Mouse (Mus musculus): Measurements from ENCODE around the gene Fam167b. TPM values are rescaled to one million over a fixed set of nuclear protein-coding genes. Genes with fewer than 3 reads are reported as not detected.

Gene Fam167b
- total and polyA plus RNA-seq, 2 experiments from 2014 or later, result 6.1 to 6.2 TPM

- peak within 1 kb of the TSS; percentile 49 for H3K27ac ChIP-seq (ENCODE audit: low read depth)
- H3K4me1 ChIP-seq (ENCODE audit: control insufficient read depth, insufficient read depth), result peaks cover 19% of the 10 kb centered on the region
- no peaks in the 10 kb centered on the region for H3K27me3 ChIP-seq (ENCODE audit: control insufficient read depth, insufficient read depth, low read length)
- TF ChIP-seq EP300 (IDR thresholded peaks at IDR 0.05; ENCODE audit: low read depth) (no peak), CTCF (IDR thresholded peaks at IDR 0.05; ENCODE audit: low read depth) (no peak)
- no peaks in the 10 kb centered on the region for H3K9me3 ChIP-seq (replicated peaks; ENCODE audit: control insufficient read depth, low read length)
- peaks cover 16% of the 10 kb centered on the region for H3K36me3 ChIP-seq (replicated peaks; ENCODE audit: control insufficient read depth, insufficient read depth, low read length)
- ATAC-seq (ENCODE audit: insufficient read depth, low read depth), result no peak
- peak; percentile 81 for DNase-seq (ENCODE audit: low spot score)
- H3K9ac ChIP-seq (replicated peaks; ENCODE audit: low read depth, low read length), result no peak within 1 kb of the TSS
- no peak within 1 kb of the TSS for H3K4me2 ChIP-seq (ENCODE audit: low read depth, low read length)
- 51% methylated on average over 6 of the region's 6 CpGs for WGBS
- H3K4me3 ChIP-seq (ENCODE audit: low read depth, low read length), result no peak within 1 kb of the TSS
Measured at GRCm38 (mm10) chr4:129614093-129614492, 35.7 kb upstream of the Fam167b start, which contains the start of gene Dcdc2b. Gene Dcdc2b, minus strand, starts transcription at chr4:129614257.

- Histone ChIP-seq H3K27me3 (ENCODE audit: control insufficient read depth, insufficient read depth, low read length) (no peaks in the 10 kb centered on the region), H3K27ac (ENCODE audit: low read depth) (no peak overlapping the region; the same call in 1 of the 2 replicates), H3K36me3 (replicated peaks; ENCODE audit: control insufficient read depth, insufficient read depth, low read length) (peaks cover 19% of the 10 kb centered on the region), H3K9me3 (replicated peaks; ENCODE audit: control insufficient read depth, low read length) (no peaks in the 10 kb centered on the region), H3K4me1 (ENCODE audit: control insufficient read depth, insufficient read depth) (peaks cover 11% of the 10 kb centered on the region), H3K9ac (replicated peaks; ENCODE audit: low read depth, low read length) (no peak overlapping the region), H3K4me3 (ENCODE audit: low read depth, low read length) (no peak overlapping the region), H3K4me2 (ENCODE audit: low read depth, low read length) (no peak overlapping the region)
- TF ChIP-seq CTCF (IDR thresholded peaks at IDR 0.05; ENCODE audit: low read depth), result no peak
- no peak for TF ChIP-seq EP300 (IDR thresholded peaks at IDR 0.05; ENCODE audit: low read depth)
- WGBS, result 78% methylated on average over 4 of the region's 4 CpGs
- DNase-seq (ENCODE audit: low spot score) (no peak), ATAC-seq (ENCODE audit: insufficient read depth, low read depth) (no peak)
Measured at GRCm38 (mm10) chr4:129610472-129610871, 32.1 kb upstream of the Fam167b start.

- H3K27ac ChIP-seq (ENCODE audit: low read depth), result peak overlapping the region; percentile 16; the same call in 1 of the 2 replicates
- H3K27me3 ChIP-seq (ENCODE audit: control insufficient read depth, insufficient read depth, low read length), result no peaks in the 10 kb centered on the region
- WGBS, result 64% methylated on average over 4 of the region's 4 CpGs
- no peak overlapping the region for H3K9ac ChIP-seq (replicated peaks; ENCODE audit: low read depth, low read length)
- no peak overlapping the region for H3K4me3 ChIP-seq (ENCODE audit: low read depth, low read length)
- DNase-seq (ENCODE audit: low spot score) (no peak), ATAC-seq (ENCODE audit: insufficient read depth, low read depth) (no peak)
- H3K9me3 ChIP-seq (replicated peaks; ENCODE audit: control insufficient read depth, low read length), result no peaks in the 10 kb centered on the region
- TF ChIP-seq CTCF (IDR thresholded peaks at IDR 0.05; ENCODE audit: low read depth) (no peak), EP300 (IDR thresholded peaks at IDR 0.05; ENCODE audit: low read depth) (no peak)
- H3K4me2 ChIP-seq (ENCODE audit: low read depth, low read length), result no peak overlapping the region
- peaks cover 22% of the 10 kb centered on the region for H3K36me3 ChIP-seq (replicated peaks; ENCODE audit: control insufficient read depth, insufficient read depth, low read length)
- H3K4me1 ChIP-seq (ENCODE audit: control insufficient read depth, insufficient read depth), result peaks cover 11% of the 10 kb centered on the region
Measured at GRCm38 (mm10) chr4:129610026-129610425, 31.7 kb upstream of the Fam167b start.

GRCm38 (mm10) chr4:129609139-129609631, 30.8 kb upstream of the Fam167b start:
- Histone ChIP-seq H3K27ac (ENCODE audit: low read depth) (peak overlapping the region; percentile 16; the same call in 1 of the 2 replicates), H3K4me1 (ENCODE audit: control insufficient read depth, insufficient read depth) (peaks cover 7% of the 10 kb centered on the region), H3K9ac (replicated peaks; ENCODE audit: low read depth, low read length) (no peak overlapping the region), H3K4me3 (ENCODE audit: low read depth, low read length) (no peak overlapping the region), H3K9me3 (replicated peaks; ENCODE audit: control insufficient read depth, low read length) (no peaks in the 10 kb centered on the region), H3K27me3 (ENCODE audit: control insufficient read depth, insufficient read depth, low read length) (no peaks in the 10 kb centered on the region), H3K36me3 (replicated peaks; ENCODE audit: control insufficient read depth, insufficient read depth, low read length) (peaks cover 31% of the 10 kb centered on the region), H3K4me2 (ENCODE audit: low read depth, low read length) (no peak overlapping the region)
- TF ChIP-seq EP300 (IDR thresholded peaks at IDR 0.05; ENCODE audit: low read depth) (no peak), CTCF (IDR thresholded peaks at IDR 0.05; ENCODE audit: low read depth) (no peak)
- DNase-seq (ENCODE audit: low spot score) (no peak), ATAC-seq (ENCODE audit: insufficient read depth, low read depth) (no peak)
- 73% methylated on average over 12 of the region's 12 CpGs for WGBS

GRCm38 (mm10) chr4:129608426-129609025, 30.2 kb upstream of the Fam167b start:
- Histone ChIP-seq H3K9me3 (replicated peaks; ENCODE audit: control insufficient read depth, low read length) (no peaks in the 10 kb centered on the region), H3K27ac (ENCODE audit: low read depth) (no peak overlapping the region), H3K4me1 (ENCODE audit: control insufficient read depth, insufficient read depth) (0 out of 2 replicates have a peak, but pooled peaks cover under 1% of the 10 kb centered on the region), H3K27me3 (ENCODE audit: control insufficient read depth, insufficient read depth, low read length) (no peaks in the 10 kb centered on the region), H3K4me2 (ENCODE audit: low read depth, low read length) (no peak overlapping the region), H3K4me3 (ENCODE audit: low read depth, low read length) (no peak overlapping the region), H3K9ac (replicated peaks; ENCODE audit: low read depth, low read length) (no peak overlapping the region), H3K36me3 (replicated peaks; ENCODE audit: control insufficient read depth, insufficient read depth, low read length) (peaks cover 37% of the 10 kb centered on the region)
- DNase-seq (ENCODE audit: low spot score) (peak; percentile 90), ATAC-seq (ENCODE audit: insufficient read depth, low read depth) (peak; percentile 88)
- WGBS, result 32% methylated on average over 7 of the region's 7 CpGs
- TF ChIP-seq EP300 (IDR thresholded peaks at IDR 0.05; ENCODE audit: low read depth) (no peak), CTCF (IDR thresholded peaks at IDR 0.05; ENCODE audit: low read depth) (peak; percentile 93)

Data from heart, postnatal 0 days (tissue).